Mouse (Mus musculus) hindbrain, embryonic 14.5 days (tissue): ENCODE measurements around the gene Cerkl. TPM values are rescaled to one million over a fixed set of nuclear protein-coding genes. Genes with fewer than 3 reads are reported as not detected.

Experiments
- ATAC-seq: fragments of 200-750 bp; cut with Nextera tagmentation; 2 replicates; pipeline ENCODE4 v1.8.0; 2017; ENCODE audit warnings: moderate number of reproducible peaks, mild to moderate bottlenecking, moderate TSS enrichment, moderate library complexity; ENCODE audit not compliant: low FRiP score
- DNase-seq: peaks from one replicate; pipeline ENCODE4 v3.0.0-alpha.2; 2015; ENCODE audit warnings: low spot score
- H3K27ac ChIP-seq: fragments of 300-500 bp; sonication (generic); 2 replicates; pipeline ENCODE4 v1.5.1; 2014; ENCODE audit warnings: mild to moderate bottlenecking, moderate library complexity
- H3K27me3 ChIP-seq: fragments of 300-500 bp; sonication (generic); 2 replicates; pipeline ENCODE4 v1.6.1; 2014; ENCODE audit warnings: mild to moderate bottlenecking, low read length, mixed read lengths; ENCODE audit not compliant: control insufficient read depth, insufficient read depth
- H3K36me3 ChIP-seq: fragments of 300-500 bp; sonication (generic); replicated peaks from 2 replicates; pipeline ENCODE4 v1.6.1; 2014; ENCODE audit not compliant: control insufficient read depth, insufficient read depth
- H3K4me1 ChIP-seq: fragments of 300-500 bp; sonication (generic); replicated peaks from 2 replicates; pipeline ENCODE4 v1.6.1; 2014; ENCODE audit warnings: antibody characterized with exemption, low read length, mixed read lengths; ENCODE audit not compliant: control insufficient read depth, insufficient read depth
- H3K4me2 ChIP-seq: fragments of 300-500 bp; sonication (generic); replicated peaks from 2 replicates; pipeline ENCODE4 v1.6.1; 2014; ENCODE audit warnings: mild to moderate bottlenecking, moderate library complexity
- H3K4me3 ChIP-seq: fragments of 300-500 bp; sonication (generic); replicated peaks from 2 replicates; pipeline ENCODE4 v1.5.1; 2014; ENCODE audit warnings: mild to moderate bottlenecking, low read length
- H3K9ac ChIP-seq: fragments of 300-500 bp; sonication (generic); 2 replicates; pipeline ENCODE4 v1.6.1; 2014
- H3K9me3 ChIP-seq: fragments of 300-500 bp; sonication (generic); 2 replicates; pipeline ENCODE4 v1.6.1; 2016; ENCODE audit warnings: low read length; ENCODE audit not compliant: control insufficient read depth
- WGBS: fragments of 180-500 bp; shearing (Covaris S2); extraction: QIAGEN DNeasy Blood & Tissue Kit; methylation state at CpG from one replicate; pipeline ENCODE4 v1.1.7; 2014; 5-methylcytosine and 5-hydroxymethylcytosine counted together
- polyA plus RNA-seq: library from polyadenylated mRNA; unstranded; fragments of >200 nt; fragmentation: Nextera tagmentation; extraction: Ambion mirVana; gene quantifications from 2 replicates; pipeline ENCODE4 v1.2.1, GENCODE M21; 2014

Cerkl gene
- polyA plus RNA-seq, 1 experiment from 2014 or later, result 1.2 TPM

GRCm38 (mm10) chr2:79428569-79429104 is 27.9 kb downstream of the Cerkl start:
- ATAC-seq (peak; percentile 37; the same call in 1 of the 2 replicates), DNase-seq (no peak)
- H3K36me3 ChIP-seq, result no peaks in the 10 kb centered on the region
- H3K4me3 ChIP-seq, result peak overlapping the region; percentile 35
- H3K4me2 ChIP-seq, result peak overlapping the region; percentile 71
- peaks cover 23% of the 10 kb centered on the region; the same call in 1 of the 2 replicates for H3K27me3 ChIP-seq
- under 1% methylated on average over 35 of the region's 35 CpGs for whole genome bisulfite sequencing
- H3K27ac ChIP-seq, result no peak overlapping the region
- peaks cover 10% of the 10 kb centered on the region; the same call in 1 of the 2 replicates for H3K4me1 ChIP-seq
- peak overlapping the region; percentile 10; the same call in 1 of the 2 replicates for H3K9ac ChIP-seq
- H3K9me3 ChIP-seq, result no peaks in the 10 kb centered on the region

GRCm38 (mm10) chr2:79428022-79428421 is 28.6 kb downstream of the Cerkl start:
- Histone ChIP-seq H3K9ac (no peak overlapping the region), H3K4me2 (peak overlapping the region; percentile 71), H3K27me3 (peaks cover 23% of the 10 kb centered on the region; the same call in 1 of the 2 replicates), H3K4me1 (peaks cover 10% of the 10 kb centered on the region; the same call in 1 of the 2 replicates), H3K9me3 (no peaks in the 10 kb centered on the region), H3K27ac (no peak overlapping the region), H3K36me3 (no peaks in the 10 kb centered on the region), H3K4me3 (no peak overlapping the region)
- ATAC-seq, result no peak
- 27% methylated on average over 6 of the region's 6 CpGs for WGBS
- no peak for DNase-seq

GRCm38 (mm10) chr2:79421696-79422095 is 34.9 kb downstream of the Cerkl start:
- H3K9me3 ChIP-seq, result no peaks in the 10 kb centered on the region
- H3K4me3 ChIP-seq, result no peak overlapping the region
- H3K27me3 ChIP-seq, result no peaks in the 10 kb centered on the region
- no peak overlapping the region for H3K9ac ChIP-seq
- DNase-seq (no peak), ATAC-seq (no peak)
- H3K36me3 ChIP-seq, result no peaks in the 10 kb centered on the region
- no peak overlapping the region for H3K4me2 ChIP-seq
- no peaks in the 10 kb centered on the region for H3K4me1 ChIP-seq
- H3K27ac ChIP-seq, result no peak overlapping the region
- WGBS, result 34% methylated on average over 6 of the region's 6 CpGs

GRCm38 (mm10) chr2:79414505-79414904 is 42.1 kb downstream of the Cerkl start:
- Histone ChIP-seq H3K36me3 (no peaks in the 10 kb centered on the region), H3K9me3 (no peaks in the 10 kb centered on the region), H3K4me2 (no peak overlapping the region), H3K27me3 (no peaks in the 10 kb centered on the region; the same call in 1 of the 2 replicates), H3K4me1 (no peaks in the 10 kb centered on the region), H3K9ac (no peak overlapping the region), H3K4me3 (no peak overlapping the region), H3K27ac (no peak overlapping the region)
- ATAC-seq, result no peak
- DNase-seq, result no peak
- 80% methylated on average over 7 of the region's 7 CpGs for WGBS

DNA sequence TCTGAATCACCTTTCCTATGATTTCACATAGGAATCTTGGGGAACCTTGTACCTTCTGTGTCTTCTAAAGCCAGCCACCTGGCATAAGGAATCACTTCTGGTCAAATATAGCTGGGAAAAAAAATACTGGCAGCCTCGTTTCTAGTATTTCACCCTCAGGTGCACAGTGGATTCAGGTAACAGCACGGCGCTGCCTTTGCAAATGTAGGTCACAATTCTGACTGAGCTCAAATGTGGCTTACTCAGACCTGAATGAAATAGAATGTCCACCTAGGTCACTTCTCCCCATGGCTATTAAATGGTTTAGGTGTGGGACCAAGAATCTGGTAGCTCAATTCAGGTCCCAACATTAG is 45.7 kb downstream of the Cerkl start:
- 87% methylated on average over 3 of the region's 3 CpGs for WGBS

DNA sequence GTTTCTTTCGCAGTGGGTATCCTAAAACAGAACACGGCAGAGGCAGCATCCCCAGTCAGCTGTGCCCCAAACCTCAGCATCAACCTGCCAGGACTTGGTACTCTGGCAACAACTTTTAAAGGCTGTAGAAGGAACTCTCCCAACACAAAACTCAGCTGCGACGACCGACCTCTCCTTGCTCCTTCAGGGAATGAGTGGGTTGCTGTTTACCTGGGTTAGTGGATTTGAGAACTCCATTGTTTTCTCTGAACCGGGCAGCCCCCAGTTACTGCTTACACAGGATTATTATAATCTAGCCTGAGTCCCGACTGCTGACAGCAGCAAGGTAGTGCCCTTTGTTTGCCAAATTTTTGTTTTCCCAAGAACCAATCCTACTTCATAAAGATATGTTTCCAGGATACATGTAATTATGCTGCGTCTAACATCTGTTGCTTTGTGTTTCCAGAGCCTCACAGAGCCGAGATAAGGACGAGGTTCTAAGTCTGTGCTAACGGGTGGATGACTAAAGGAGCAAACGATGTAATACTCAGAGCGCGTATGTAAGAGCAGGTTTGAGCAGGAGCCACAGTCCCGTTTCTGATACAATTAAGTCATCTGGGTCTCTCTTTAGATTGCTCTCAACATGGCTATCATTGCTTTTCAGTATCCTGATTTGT is 46.2 kb downstream of the Cerkl start:
- Histone ChIP-seq H3K9ac (no peak overlapping the region), H3K9me3 (no peaks in the 10 kb centered on the region), H3K4me2 (no peak overlapping the region), H3K4me1 (no peaks in the 10 kb centered on the region), H3K27ac (no peak overlapping the region), H3K27me3 (no peaks in the 10 kb centered on the region; the same call in 1 of the 2 replicates), H3K36me3 (no peaks in the 10 kb centered on the region), H3K4me3 (no peak overlapping the region)
- DNase-seq, result no peak
- ATAC-seq, result no peak
- WGBS, result 69% methylated on average over 15 of the region's 15 CpGs

More for the DNA sequence above, 45.7 kb downstream of the Cerkl start:
- no peak overlapping the region for H3K9ac ChIP-seq
- H3K4me3 ChIP-seq, result no peak overlapping the region
- ATAC-seq, result no peak
- no peaks in the 10 kb centered on the region for H3K36me3 ChIP-seq
- H3K4me2 ChIP-seq, result no peak overlapping the region
- no peaks in the 10 kb centered on the region for H3K4me1 ChIP-seq
- DNase-seq, result no peak
- H3K27ac ChIP-seq, result no peak overlapping the region
- no peaks in the 10 kb centered on the region; the same call in 1 of the 2 replicates for H3K27me3 ChIP-seq
- no peaks in the 10 kb centered on the region for H3K9me3 ChIP-seq

- H3K4me3 ChIP-seq, result no peak overlapping the region
- H3K4me1 ChIP-seq, result no peaks in the 10 kb centered on the region
- no peaks in the 10 kb centered on the region for H3K36me3 ChIP-seq
- no peak overlapping the region for H3K9ac ChIP-seq
- 75% methylated on average over 5 of the region's 5 CpGs for WGBS
- H3K9me3 ChIP-seq, result no peaks in the 10 kb centered on the region
- ATAC-seq, result no peak
- no peak overlapping the region for H3K27ac ChIP-seq
- no peak overlapping the region for H3K4me2 ChIP-seq
- DNase-seq, result no peak
- no peaks in the 10 kb centered on the region for H3K27me3 ChIP-seq
These were observed 50.8 kb downstream of the Cerkl start for GRCm38 (mm10) chr2:79405661-79406405.

DNA sequence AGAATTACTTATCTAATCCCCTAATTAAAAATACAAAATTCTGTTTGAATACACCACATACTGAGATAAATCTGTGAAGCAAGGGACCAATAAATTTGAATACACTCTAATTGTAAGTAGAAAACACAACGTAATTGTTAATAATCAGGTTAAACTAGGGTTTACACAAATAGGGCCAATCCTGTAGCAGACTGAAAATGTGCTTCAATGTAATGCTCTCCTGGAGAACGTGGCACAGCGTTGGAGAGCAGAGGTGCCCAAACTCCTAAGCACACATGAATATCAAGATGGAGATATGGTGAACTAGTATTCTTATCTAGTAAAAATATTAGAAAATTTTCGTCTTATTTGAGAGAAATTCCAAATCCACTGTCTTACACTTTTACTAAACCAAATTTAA is 56.5 kb downstream of the Cerkl start:
- no peak overlapping the region for H3K4me2 ChIP-seq
- no peaks in the 10 kb centered on the region for H3K36me3 ChIP-seq
- 65% methylated on average over 4 of the region's 4 CpGs for WGBS
- no peak for DNase-seq
- H3K27ac ChIP-seq, result no peak overlapping the region
- H3K4me1 ChIP-seq, result peaks cover 8% of the 10 kb centered on the region; the same call in 1 of the 2 replicates
- no peaks in the 10 kb centered on the region for H3K9me3 ChIP-seq
- no peak overlapping the region for H3K9ac ChIP-seq
- H3K27me3 ChIP-seq, result no peaks in the 10 kb centered on the region
- ATAC-seq, result no peak
- no peak overlapping the region for H3K4me3 ChIP-seq

- Histone ChIP-seq H3K4me2 (0 out of 2 replicates have a peak overlapping the region, but pooled peaks have one; percentile 4), H3K4me3 (no peak overlapping the region), H3K4me1 (peaks cover 8% of the 10 kb centered on the region; the same call in 1 of the 2 replicates), H3K9ac (no peak overlapping the region), H3K9me3 (no peaks in the 10 kb centered on the region), H3K36me3 (no peaks in the 10 kb centered on the region), H3K27ac (no peak overlapping the region), H3K27me3 (no peaks in the 10 kb centered on the region)
- 37% methylated on average over 8 of the region's 8 CpGs for WGBS
- DNase-seq, result no peak
- peak; percentile 31; the same call in 1 of the 2 replicates for ATAC-seq
These were observed 57.2 kb downstream of the Cerkl start for GRCm38 (mm10) chr2:79399234-79400000.
